Mouse (Mus musculus): ENCODE measurements around the gene Phldb1. TPM values are rescaled to one million over a fixed set of nuclear protein-coding genes. Genes with fewer than 3 reads are reported as not detected.

Phldb1 gene
- polyA plus RNA-seq, 1 experiment = 62.2 TPM

GRCm38 (mm10) chr9:44699730-44700129 is 35.3 kb downstream of the Phldb1 start:
- TF ChIP-seq USF1 (IDR thresholded peaks at IDR 0.05; ENCODE audit: low read depth) (no peak), E2F4 (IDR thresholded peaks at IDR 0.05; ENCODE audit: insufficient read depth) (no peak), TCF3 (IDR thresholded peaks at IDR 0.05; ENCODE audit: insufficient read length, low read depth) (no peak), CEBPB (IDR thresholded peaks at IDR 0.05; ENCODE audit: insufficient read depth, poor library complexity, severe bottlenecking) (no peak), TCF12 (IDR thresholded peaks at IDR 0.05; ENCODE audit: insufficient read depth, poor library complexity, severe bottlenecking) (no peak), POLR2AphosphoS2 (IDR thresholded peaks at IDR 0.05; ENCODE audit: insufficient read length, low read depth) (no peak), MAX (IDR thresholded peaks at IDR 0.05; ENCODE audit: low read depth) (no peak), SRF (IDR thresholded peaks at IDR 0.05; ENCODE audit: control insufficient read depth, insufficient read length, low read depth) (no peak), MYOG (IDR thresholded peaks at IDR 0.05; ENCODE audit: control insufficient read depth in 1 of 3, insufficient read depth in 1 of 3, insufficient read length in 2 of 3, low read depth in 2 of 3) (no peak), MYOD1 (IDR thresholded peaks at IDR 0.05; ENCODE audit: control insufficient read depth in 1 of 3, insufficient read length in 2 of 3, low read depth in 2 of 3) (no peak), REST (IDR thresholded peaks at IDR 0.05; ENCODE audit: insufficient read depth, insufficient read length) (no peak), POLR2A (IDR thresholded peaks at IDR 0.05; ENCODE audit: insufficient read length, low read depth) (no peak)
- Histone ChIP-seq H3K4me3 (no peak overlapping the region), H3K79me2 (ENCODE audit: control insufficient read depth, insufficient read depth) (no peaks in the 10 kb centered on the region)

GRCm38 (mm10) chr9:44699196-44699595 is 35.8 kb downstream of the Phldb1 start:
- Histone ChIP-seq H3K36me3 (ENCODE audit: control insufficient read depth, insufficient read depth) (peaks cover 33% of the 10 kb centered on the region), H3K4me2 (ENCODE audit: low read depth) (no peak overlapping the region), H3K4me3 (no peak overlapping the region), H3K27me3 (ENCODE audit: control insufficient read depth, insufficient read depth, insufficient read length) (no peaks in the 10 kb centered on the region), H3ac (ENCODE audit: control insufficient read depth, insufficient read length) (no peak overlapping the region), H3K79me2 (ENCODE audit: control insufficient read depth, insufficient read depth) (no peaks in the 10 kb centered on the region)
- TF ChIP-seq SRF (IDR thresholded peaks at IDR 0.05; ENCODE audit: control insufficient read depth, insufficient read length, low read depth) (no peak), TCF12 (IDR thresholded peaks at IDR 0.05; ENCODE audit: insufficient read depth, poor library complexity, severe bottlenecking) (no peak), CEBPB (IDR thresholded peaks at IDR 0.05; ENCODE audit: insufficient read depth, poor library complexity, severe bottlenecking) (no peak), MAX (IDR thresholded peaks at IDR 0.05; ENCODE audit: low read depth) (no peak), REST (IDR thresholded peaks at IDR 0.05; ENCODE audit: insufficient read depth, insufficient read length) (no peak), POLR2A (IDR thresholded peaks at IDR 0.05; ENCODE audit: insufficient read length, low read depth) (no peak), POLR2AphosphoS2 (IDR thresholded peaks at IDR 0.05; ENCODE audit: insufficient read length, low read depth) (no peak), E2F4 (IDR thresholded peaks at IDR 0.05; ENCODE audit: insufficient read depth) (no peak), TCF3 (IDR thresholded peaks at IDR 0.05; ENCODE audit: insufficient read length, low read depth) (no peak), USF1 (IDR thresholded peaks at IDR 0.05; ENCODE audit: low read depth) (no peak)

More at GRCm38 (mm10) chr9:44699730-44700129, 35.3 kb downstream of the Phldb1 start:
- no peak overlapping the region for H3ac ChIP-seq (ENCODE audit: control insufficient read depth, insufficient read length)
- peaks cover 28% of the 10 kb centered on the region for H3K36me3 ChIP-seq (ENCODE audit: control insufficient read depth, insufficient read depth)
- no peak overlapping the region for H3K4me2 ChIP-seq (ENCODE audit: low read depth)
- H3K27me3 ChIP-seq (ENCODE audit: control insufficient read depth, insufficient read depth, insufficient read length) = no peaks in the 10 kb centered on the region

- TF ChIP-seq TCF12 (IDR thresholded peaks at IDR 0.05; ENCODE audit: insufficient read depth, poor library complexity, severe bottlenecking) (no peak), TCF3 (IDR thresholded peaks at IDR 0.05; ENCODE audit: insufficient read length, low read depth) (no peak), E2F4 (IDR thresholded peaks at IDR 0.05; ENCODE audit: insufficient read depth) (no peak), MYOG (IDR thresholded peaks at IDR 0.05; ENCODE audit: control insufficient read depth in 1 of 3, insufficient read depth in 1 of 3, insufficient read length in 2 of 3, low read depth in 2 of 3) (no peak), CEBPB (IDR thresholded peaks at IDR 0.05; ENCODE audit: insufficient read depth, poor library complexity, severe bottlenecking) (no peak), MYOD1 (IDR thresholded peaks at IDR 0.05; ENCODE audit: control insufficient read depth in 1 of 3, insufficient read length in 2 of 3, low read depth in 2 of 3) (no peak), REST (IDR thresholded peaks at IDR 0.05; ENCODE audit: insufficient read depth, insufficient read length) (no peak), MAX (IDR thresholded peaks at IDR 0.05; ENCODE audit: low read depth) (no peak), USF1 (IDR thresholded peaks at IDR 0.05; ENCODE audit: low read depth) (no peak), SRF (IDR thresholded peaks at IDR 0.05; ENCODE audit: control insufficient read depth, insufficient read length, low read depth) (no peak), POLR2AphosphoS2 (IDR thresholded peaks at IDR 0.05; ENCODE audit: insufficient read length, low read depth) (no peak), POLR2A (IDR thresholded peaks at IDR 0.05; ENCODE audit: insufficient read length, low read depth) (no peak)
- no peak overlapping the region for H3ac ChIP-seq (ENCODE audit: control insufficient read depth, insufficient read length)
- no peaks in the 10 kb centered on the region for H3K79me2 ChIP-seq (ENCODE audit: control insufficient read depth, insufficient read depth)
- no peaks in the 10 kb centered on the region for H3K27me3 ChIP-seq (ENCODE audit: control insufficient read depth, insufficient read depth, insufficient read length)
- H3K4me2 ChIP-seq (ENCODE audit: low read depth) = no peak overlapping the region
- peaks cover 31% of the 10 kb centered on the region for H3K36me3 ChIP-seq (ENCODE audit: control insufficient read depth, insufficient read depth)
- H3K4me3 ChIP-seq = no peak overlapping the region
These were observed 37.1 kb downstream of the Phldb1 start for GRCm38 (mm10) chr9:44697866-44698265.

GRCm38 (mm10) chr9:44693071-44693470 is 41.9 kb downstream of the Phldb1 start:
- H3ac ChIP-seq (ENCODE audit: control insufficient read depth, insufficient read length) = no peak overlapping the region
- no peaks in the 10 kb centered on the region for H3K79me2 ChIP-seq (ENCODE audit: control insufficient read depth, insufficient read depth)
- H3K4me3 ChIP-seq = no peak overlapping the region
- peaks cover 24% of the 10 kb centered on the region for H3K36me3 ChIP-seq (ENCODE audit: control insufficient read depth, insufficient read depth)
- H3K27me3 ChIP-seq (ENCODE audit: control insufficient read depth, insufficient read depth, insufficient read length) = no peaks in the 10 kb centered on the region
- no peak for TF ChIP-seq REST (IDR thresholded peaks at IDR 0.05; ENCODE audit: insufficient read depth, insufficient read length)
- TF ChIP-seq CEBPB (IDR thresholded peaks at IDR 0.05; ENCODE audit: insufficient read depth, poor library complexity, severe bottlenecking) = no peak
- TF ChIP-seq POLR2A (IDR thresholded peaks at IDR 0.05; ENCODE audit: insufficient read length, low read depth) = no peak
- TF ChIP-seq MYOD1 (IDR thresholded peaks at IDR 0.05; ENCODE audit: control insufficient read depth in 1 of 3, insufficient read length in 2 of 3, low read depth in 2 of 3) = no peak
- TF ChIP-seq POLR2AphosphoS2 (IDR thresholded peaks at IDR 0.05; ENCODE audit: insufficient read length, low read depth) = no peak
- no peak for TF ChIP-seq TCF3 (IDR thresholded peaks at IDR 0.05; ENCODE audit: insufficient read length, low read depth)
- TF ChIP-seq USF1 (IDR thresholded peaks at IDR 0.05; ENCODE audit: low read depth) = no peak
- no peak overlapping the region for H3K4me2 ChIP-seq (ENCODE audit: low read depth)

Data from myocyte (in vitro differentiated cells).